Mouse (Mus musculus) embryonic stem cell, embryonic (primary cell): ENCODE measurements at regions not wholly inside any gene's neighbourhood (a gene's known extent, or its start where the extent isn't known, plus 50 kb on each side); places are given as distances from the start of the nearest gene placed in this dataset.

Source experiments
- CTCF ChIA-PET, 4 experiments: fragments of 300-600 bp in 2 of 4; fragments of 350-600 bp in 2 of 4; sonication (Branson Sonifier 250); formaldehyde crosslinking; loops; one replicate each; lab custom pipeline; 2022; ENCODE audit warnings: inconsistent platforms in 2 of 4; lab: Charles Lee
- POLR2A ChIA-PET, 4 experiments: fragments of 300-600 bp in 2 of 4; fragments of 350-600 bp in 2 of 4; sonication (Branson Sonifier 250); formaldehyde crosslinking; loops; one replicate each; lab custom pipeline; 2022; ENCODE audit warnings: antibody characterized with exemption in 4 of 4, inconsistent platforms in 1 of 4; lab: Charles Lee

- ChIA-PET CTCF (no interaction called here), POLR2A (no interaction called here)
Measured at GRCm38 (mm10) chr5:58822704-58823103, 1104.9 kb downstream of the Pcdh7 start.

DNA sequence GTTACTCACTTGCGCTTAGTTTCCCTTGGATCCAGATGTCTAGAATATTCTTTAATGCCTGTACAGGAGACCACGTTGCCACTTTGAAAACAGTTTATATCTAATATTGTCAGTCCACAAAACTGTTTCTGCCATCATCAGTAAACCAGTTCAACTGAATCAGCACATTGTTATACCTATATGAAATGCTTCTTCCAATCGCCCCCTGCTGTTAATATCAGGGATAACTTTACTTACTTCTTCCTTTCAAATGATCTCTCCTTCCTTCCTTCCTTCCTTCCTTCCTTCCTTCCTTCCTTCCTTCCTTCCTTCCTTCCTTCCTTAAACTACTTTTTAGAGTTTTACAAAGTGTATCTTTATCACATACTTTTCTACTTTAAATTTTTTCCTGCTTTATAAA, 1108.2 kb downstream of the Pcdh7 start:
- CTCF ChIA-PET = interaction anchor here in 1 of 4 experiments (0.6 kb wide), 1 partner anchor 30 kb away, joined by 3 read pairs; no protein-coding TSS in a partner anchor

GRCm38 (mm10) chr5:58847001-58847400, 1129.2 kb downstream of the Pcdh7 start:
- ChIA-PET CTCF (no interaction called here), POLR2A (no interaction called here)

More for the DNA sequence above, 1108.2 kb downstream of the Pcdh7 start:
- POLR2A ChIA-PET = no interaction called here

DNA sequence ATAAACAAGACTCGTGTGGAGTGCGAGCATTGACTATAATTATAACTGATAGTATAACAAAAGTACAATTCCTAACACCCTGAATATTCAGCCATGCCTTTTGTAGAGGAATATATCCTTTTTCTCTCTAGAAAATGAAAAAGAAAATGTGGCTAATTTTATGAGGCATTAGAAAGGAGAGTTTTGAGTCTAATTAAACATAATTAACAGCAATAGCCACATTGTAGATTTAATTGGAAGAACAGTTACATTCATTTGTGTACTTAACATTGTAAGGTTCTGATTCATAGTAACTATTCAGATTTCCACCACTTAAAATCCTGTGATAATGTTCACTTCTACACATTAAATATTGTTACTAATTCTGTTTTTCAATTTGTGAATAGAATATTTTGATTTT, 1140.2 kb downstream of the Pcdh7 start:
- POLR2A ChIA-PET = no interaction called here
- CTCF ChIA-PET = no interaction called here

- ChIA-PET CTCF (no interaction called here), POLR2A (no interaction called here)
Measured at GRCm38 (mm10) chr5:58893493-58893892, 1175.7 kb downstream of the Pcdh7 start.

- POLR2A ChIA-PET = interaction anchor here in 1 of 4 experiments (0.8 kb wide), 1 partner anchor 19 kb away, joined by 3 read pairs; no protein-coding TSS in a partner anchor
- CTCF ChIA-PET = no interaction called here
Measured at GRCm38 (mm10) chr5:58941436-58941835, 1223.7 kb downstream of the Pcdh7 start.

- CTCF ChIA-PET = no interaction called here
Measured at GRCm38 (mm10) chr5:58975268-58975667, 1257.5 kb downstream of the Pcdh7 start.

DNA sequence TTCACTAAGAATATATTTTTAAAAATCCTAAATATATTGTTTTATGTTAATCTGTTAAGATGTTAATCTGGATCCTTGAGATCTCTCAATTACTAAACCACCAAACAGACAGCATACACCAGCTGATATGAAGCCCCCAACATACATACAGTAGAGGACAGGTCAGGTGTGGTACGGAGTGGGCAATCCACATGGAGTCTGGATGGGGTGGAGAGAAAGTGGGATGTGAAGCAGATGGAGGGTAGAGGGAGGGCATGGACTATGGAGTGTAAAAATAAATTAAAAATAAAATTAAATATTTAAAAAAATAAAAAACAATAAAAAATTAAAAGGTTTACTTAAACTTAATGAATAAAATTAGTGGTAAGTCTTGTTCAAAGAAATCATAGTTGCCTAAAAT, 1270.0 kb downstream of the Pcdh7 start:
- CTCF ChIA-PET = no interaction called here
- POLR2A ChIA-PET = no interaction called here

More at GRCm38 (mm10) chr5:58975268-58975667, 1257.5 kb downstream of the Pcdh7 start:
- POLR2A ChIA-PET = interaction anchor here in 1 of 4 experiments (0.7 kb wide), 1 partner anchor 11 kb away, joined by 5 read pairs; no protein-coding TSS in a partner anchor
